Mouse (Mus musculus): ENCODE results near the gene Kank2. TPM values are rescaled to one million over a fixed set of nuclear protein-coding genes. Genes with fewer than 3 reads are reported as not detected.

Kank2 gene
- polyA plus RNA-seq, 1 experiment from 2014 or later = 14.3 TPM

Small RNAs within 50 kb of the gene (microRNA-seq; reads per million reads assigned to microRNA genes)
- 8.4 reads per million, percentile 26 among the genes with 10 or more reads in this experiment for gene Mir7083

Other genes starting within 250 kb of the Kank2 start
- 27.0 and 41.3 TPM in 2 replicates for gene Timm29, start 206.0 kb downstream of the Kank2 start, polyA plus RNA-seq (2014; fragmentation: Nextera tagmentation; extraction: Ambion mirVana)
- gene Yipf2, start 205.9 kb downstream of the Kank2 start, polyA plus RNA-seq (2014; fragmentation: Nextera tagmentation; extraction: Ambion mirVana) = 23.4 and 24.0 TPM in 2 replicates
- 105 and 125 TPM in 2 replicates for gene Smarca4, start 182.6 kb downstream of the Kank2 start, polyA plus RNA-seq (2014; fragmentation: Nextera tagmentation; extraction: Ambion mirVana)
- gene Ldlr, start 75.3 kb downstream of the Kank2 start, polyA plus RNA-seq (2014; fragmentation: Nextera tagmentation; extraction: Ambion mirVana) = 13.2 and 15.8 TPM in 2 replicates
- gene Spc24, start 38.4 kb downstream of the Kank2 start, polyA plus RNA-seq (2014; fragmentation: Nextera tagmentation; extraction: Ambion mirVana) = 139 and 150 TPM in 2 replicates
- 2.6 and 3.4 TPM in 2 replicates for gene Angptl8, start 36.8 kb upstream of the Kank2 start, polyA plus RNA-seq (2014; fragmentation: Nextera tagmentation; extraction: Ambion mirVana)
- 31.9 and 39.7 TPM in 2 replicates for gene Dock6, start 53.9 kb upstream of the Kank2 start, polyA plus RNA-seq (2014; fragmentation: Nextera tagmentation; extraction: Ambion mirVana)
- 4.6 and 8.3 TPM in 2 replicates for gene Rab3d, start 119.4 kb upstream of the Kank2 start, polyA plus RNA-seq (2014; fragmentation: Nextera tagmentation; extraction: Ambion mirVana)
- 3.4 and 4.0 TPM in 2 replicates for gene Ccdc159, start 128.7 kb upstream of the Kank2 start, polyA plus RNA-seq (2014; fragmentation: Nextera tagmentation; extraction: Ambion mirVana)
- gene Tmem205, start 128.8 kb upstream of the Kank2 start, polyA plus RNA-seq (2014; fragmentation: Nextera tagmentation; extraction: Ambion mirVana) = 54.0 and 67.5 TPM in 2 replicates
- 7.0 and 9.2 TPM in 2 replicates for gene Plppr2, start 138.3 kb upstream of the Kank2 start, polyA plus RNA-seq (2014; fragmentation: Nextera tagmentation; extraction: Ambion mirVana)
- gene Swsap1, start 157.0 kb upstream of the Kank2 start, polyA plus RNA-seq (2014; fragmentation: Nextera tagmentation; extraction: Ambion mirVana) = 11.4 and 12.8 TPM in 2 replicates
- gene Epor, start 164.8 kb upstream of the Kank2 start, polyA plus RNA-seq (2014; fragmentation: Nextera tagmentation; extraction: Ambion mirVana) = 10.5 and 11.4 TPM in 2 replicates
- 13.7 and 20.8 TPM in 2 replicates for gene Rgl3, start 190.7 kb upstream of the Kank2 start, polyA plus RNA-seq (2014; fragmentation: Nextera tagmentation; extraction: Ambion mirVana)
- 1.8 and 2.3 TPM in 2 replicates for gene Ccdc151, start 203.9 kb upstream of the Kank2 start, polyA plus RNA-seq (2014; fragmentation: Nextera tagmentation; extraction: Ambion mirVana)
- 104 and 118 TPM in 2 replicates for gene Prkcsh, start 204.1 kb upstream of the Kank2 start, polyA plus RNA-seq (2014; fragmentation: Nextera tagmentation; extraction: Ambion mirVana)